Mouse (Mus musculus) G1E (cell line): ENCODE measurements around the gene Zbtb45. TPM values are rescaled to one million over a fixed set of nuclear protein-coding genes. Genes with fewer than 3 reads are reported as not detected.

Experiments used
- ATAC-seq: 2 replicates; pipeline ENCODE4 v1.8.0; 2016; ENCODE audit warnings: mild to moderate bottlenecking; ENCODE audit not compliant: insufficient number of reproducible peaks, poor library complexity, low FRiP score, severe bottlenecking; ENCODE audit errors: extremely low read depth
- DNase-seq: peaks from one replicate; pipeline ENCODE4 v3.0.0; 2012; ENCODE audit warnings: low spot score
- H3K27me3 ChIP-seq: 2 replicates; pipeline ENCODE4 v1.6.1; 2012; ENCODE audit warnings: mild to moderate bottlenecking, low read length, inconsistent platforms; ENCODE audit not compliant: insufficient read depth
- H3K36me3 ChIP-seq: replicated peaks from 2 replicates; pipeline ENCODE3; 2012; ENCODE audit warnings: mild to moderate bottlenecking, inconsistent platforms
- H3K4me1 ChIP-seq: 2 replicates; pipeline ENCODE4 v1.6.1; 2012; ENCODE audit warnings: low read depth, low read length, inconsistent platforms, mixed read lengths; ENCODE audit not compliant: insufficient read depth
- H3K4me3 ChIP-seq: 2 replicates; pipeline ENCODE4 v1.5.1; 2012; ENCODE audit warnings: low read depth, mild to moderate bottlenecking, inconsistent platforms, low read length, moderate library complexity, mixed read lengths
- H3K9me3 ChIP-seq: replicated peaks from 2 replicates; pipeline ENCODE4 v1.6.1; 2012; ENCODE audit warnings: inconsistent platforms
- CTCF ChIP-seq: IDR thresholded peaks from 2 replicates; pipeline ENCODE4 v1.5.1; 2012; ENCODE audit warnings: low read depth, low read length, inconsistent platforms, mixed read lengths
- GATA1 ChIP-seq: IDR thresholded peaks from 2 replicates; pipeline ENCODE4 v1.6.1; 2012; ENCODE audit warnings: borderline replicate concordance, low read length, inconsistent platforms, mixed read lengths
- GATA2 ChIP-seq: IDR thresholded peaks from 2 replicates; pipeline ENCODE4 v1.6.1; 2012; ENCODE audit warnings: low read depth, low read length, inconsistent platforms, borderline replicate concordance
- POLR2AphosphoS5 ChIP-seq: IDR thresholded peaks from 2 replicates; pipeline ENCODE4 v1.6.1; 2012; ENCODE audit warnings: low read depth, low read length, inconsistent platforms; ENCODE audit not compliant: insufficient replicate concordance
- TAL1 ChIP-seq: conservative IDR thresholded peaks from 2 replicates; pipeline ENCODE4 v1.6.1; 2012; ENCODE audit warnings: low read depth, low read length, inconsistent platforms, mixed read lengths
- polyA plus RNA-seq: library from polyadenylated mRNA; stranded (reverse); fragments of >175 nt; gene quantifications from 2 replicates; pipeline ENCODE4 v1.2.3, GENCODE M21; 2012
- total RNA-seq, 2 experiments: library from RNA; stranded (forward) in 1 of 2; stranded (reverse) in 1 of 2; fragments of 200-1000 nt in 1 of 2; fragments of >200 nt in 1 of 2; fragmentation: Nextera tagmentation in 1 of 2; gene quantifications; 2 replicates each; pipeline ENCODE4 v1.2.3; 2014 to 2017

Gene Zbtb45
- total RNA-seq (2014; fragmentation: Nextera tagmentation) (9.6 and 12.6 TPM in 2 replicates), total RNA-seq (2017) (8.7 and 9.0 TPM in 2 replicates), polyA plus RNA-seq (99.1 and 126 TPM in 2 replicates)

DNA sequence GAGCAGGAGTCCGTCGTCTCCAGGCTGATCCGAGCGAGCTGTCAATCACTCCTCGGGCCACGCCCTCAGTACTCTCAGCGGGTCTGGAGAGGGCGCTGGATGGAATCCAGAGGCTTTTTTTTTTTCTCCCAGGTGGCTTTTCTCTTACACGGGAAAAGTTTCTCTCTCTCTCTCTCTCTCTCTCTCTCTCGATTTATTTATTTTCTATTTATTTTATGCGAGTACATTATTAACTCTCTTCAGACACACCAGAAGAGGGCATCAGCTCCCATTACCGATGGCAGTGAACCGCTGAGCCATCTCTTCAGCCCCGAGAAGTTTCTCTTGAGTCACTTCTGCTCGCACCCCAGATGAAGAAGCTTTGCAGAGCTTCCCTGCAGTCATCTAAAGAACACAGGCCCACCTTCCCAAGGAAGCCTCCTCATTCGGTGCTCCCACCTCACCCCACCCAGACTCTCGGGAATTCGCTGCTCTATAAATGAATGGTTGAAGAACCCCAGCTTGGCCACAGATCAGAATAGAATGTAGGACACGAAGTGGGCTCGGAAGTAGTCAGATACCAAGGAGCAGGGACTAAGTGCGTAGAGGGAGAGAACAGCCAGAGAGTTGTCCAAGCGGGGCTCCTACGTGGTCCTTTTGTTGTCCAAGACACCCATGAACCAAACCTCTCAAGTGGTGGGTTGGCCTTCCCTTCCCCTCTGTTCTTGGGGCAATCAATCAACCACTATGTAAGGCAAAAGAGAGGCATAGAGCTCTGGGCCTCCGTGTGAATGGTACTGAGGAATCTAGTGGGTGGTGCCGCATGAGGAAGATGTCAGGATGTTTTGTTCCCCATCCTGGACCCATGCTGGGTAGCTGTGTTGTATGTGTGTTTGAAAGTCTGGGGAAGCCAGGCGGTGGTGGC, at the start of gene Zbtb45:
Gene Zbtb45, minus strand, starts transcription at position 30 of the 904 bp plus-strand sequence.
- DNase-seq = no peak
- no peak; the same call in 1 of the 2 replicates for ATAC-seq
- Histone ChIP-seq H3K36me3 (peaks cover 34% of the 10 kb centered on the region), H3K9me3 (no peaks in the 10 kb centered on the region; the same call in 1 of the 2 replicates), H3K27me3 (peaks cover 7% of the 10 kb centered on the region), H3K4me1 (peaks cover 45% of the 10 kb centered on the region), H3K4me3 (peak within 1 kb of the TSS; percentile 90)
- TF ChIP-seq GATA1 (no peak), GATA2 (no peak), CTCF (no peak), TAL1 (no peak)

DNA sequence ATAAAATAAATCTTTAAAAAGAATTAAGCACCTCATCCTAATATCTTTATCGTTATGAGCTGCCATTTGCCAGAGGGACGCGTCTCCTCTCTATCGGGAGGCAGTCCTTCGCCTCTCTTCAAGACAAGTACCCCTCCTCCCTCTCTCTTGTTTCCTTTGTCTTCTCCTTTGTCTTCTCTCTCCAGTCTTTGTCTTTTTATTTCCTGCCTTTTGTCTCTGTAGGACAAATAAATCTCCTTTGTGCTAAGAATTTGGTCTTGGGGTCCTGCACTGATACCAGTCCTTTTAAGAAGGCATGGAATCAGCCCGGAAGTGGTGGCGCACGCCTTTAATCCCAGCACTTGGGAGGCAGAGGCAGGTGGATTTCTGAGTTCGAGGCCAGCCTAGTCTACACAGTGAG, 49.7 kb upstream of the Zbtb45 start:
- DNase-seq (no peak), ATAC-seq (no peak)
- TF ChIP-seq GATA2 = no peak
- no peak for TF ChIP-seq POLR2AphosphoS5
- TF ChIP-seq GATA1 = no peak
- no peak for TF ChIP-seq CTCF
- no peak for TF ChIP-seq TAL1

DNA sequence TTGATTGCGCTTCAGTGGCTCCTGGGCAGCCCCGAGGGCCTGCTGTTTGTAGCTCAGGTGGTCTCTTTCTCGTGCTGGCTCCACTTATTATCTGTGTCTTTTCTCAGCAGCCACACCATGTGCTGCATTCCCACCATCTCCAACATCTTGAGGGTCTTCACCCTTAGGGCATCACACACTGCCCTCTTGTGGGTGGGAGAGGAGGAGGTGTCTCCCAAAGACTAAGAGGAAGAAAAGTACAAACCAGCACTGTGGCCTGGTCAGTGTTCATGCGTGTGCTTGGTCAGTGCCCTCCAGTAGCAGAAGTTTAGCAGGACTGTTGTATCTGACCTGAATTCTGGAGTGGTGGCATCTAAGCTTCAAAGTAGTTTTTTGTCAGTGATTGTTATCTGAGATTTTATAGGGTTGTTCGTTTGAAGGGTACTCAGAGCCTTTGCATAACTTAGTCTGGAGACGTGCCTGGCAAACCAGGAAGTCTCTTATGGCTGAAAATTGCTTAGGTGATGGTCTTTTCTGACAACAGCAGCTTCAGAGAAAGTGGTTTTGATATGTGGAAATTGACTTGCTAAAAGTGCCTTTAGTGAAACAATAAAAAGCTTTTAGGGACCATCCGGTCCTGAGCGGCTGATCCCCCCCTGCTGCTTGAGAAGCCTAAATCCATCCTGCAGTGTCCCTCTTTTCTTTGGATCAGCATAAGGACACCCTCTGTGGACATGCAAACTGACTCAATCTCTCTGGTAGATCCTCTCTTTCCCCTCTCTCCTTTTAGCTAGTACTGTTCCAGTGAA, 47.3 kb upstream of the Zbtb45 start:
- Histone ChIP-seq H3K4me3 (no peak overlapping the region), H3K4me1 (peaks cover 12% of the 10 kb centered on the region), H3K9me3 (no peaks in the 10 kb centered on the region), H3K36me3 (no peaks in the 10 kb centered on the region), H3K27me3 (peaks cover 10% of the 10 kb centered on the region; the same call in 1 of the 2 replicates)
- TF ChIP-seq TAL1 = no peak
- no peak for TF ChIP-seq CTCF
- no peak for TF ChIP-seq POLR2AphosphoS5
- no peak for TF ChIP-seq GATA1
- TF ChIP-seq GATA2 = no peak
- ATAC-seq (no peak), DNase-seq (no peak)

More for the DNA sequence above, 49.7 kb upstream of the Zbtb45 start:
- no peak overlapping the region for H3K4me3 ChIP-seq
- H3K27me3 ChIP-seq = peaks cover 4% of the 10 kb centered on the region; the same call in 1 of the 2 replicates
- H3K4me1 ChIP-seq = peaks cover 5% of the 10 kb centered on the region
- peaks cover under 1% of the 10 kb centered on the region; the same call in 1 of the 2 replicates for H3K9me3 ChIP-seq
- H3K36me3 ChIP-seq = no peaks in the 10 kb centered on the region

DNA sequence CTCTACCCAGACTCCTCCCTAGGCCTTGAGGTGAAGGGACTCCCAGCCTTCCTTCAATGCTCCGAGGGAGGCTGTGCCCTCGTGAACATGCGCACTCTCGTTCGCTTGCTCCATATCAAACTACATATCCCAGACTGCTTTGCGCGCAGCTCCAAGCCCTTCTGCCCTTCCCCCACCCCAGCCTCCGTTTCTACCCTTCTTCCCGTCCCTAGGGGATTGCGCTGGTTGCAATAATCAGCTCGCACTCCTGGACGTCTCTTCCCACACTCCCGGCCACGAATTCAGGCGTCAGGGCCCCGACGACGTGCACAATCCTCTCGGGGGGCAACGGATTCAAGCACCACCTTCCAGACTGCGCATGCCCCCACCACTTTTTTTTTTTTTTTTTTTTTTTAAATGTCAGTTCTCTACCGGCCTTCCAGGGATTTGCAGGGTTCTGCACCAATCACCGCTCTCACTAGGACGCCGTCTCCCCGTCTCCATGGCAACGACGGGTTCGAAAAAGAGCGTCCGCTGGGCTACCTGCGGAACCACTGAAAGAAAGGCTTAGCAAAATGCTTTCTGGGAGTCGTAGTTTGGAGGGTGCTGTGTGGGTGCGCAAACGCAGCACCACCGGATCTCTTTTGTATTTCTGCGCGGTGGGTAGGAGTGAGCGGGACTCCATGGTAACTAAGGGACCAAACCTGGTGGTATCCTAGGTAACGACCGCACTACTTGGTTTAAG, 44.6 kb upstream of the Zbtb45 start, which contains the start of gene Mzf1:
Gene Mzf1, minus strand, starts transcription at position 478 of the 724 bp plus-strand sequence.
- DNase-seq = peak; percentile 53
- Histone ChIP-seq H3K4me1 (peaks cover 12% of the 10 kb centered on the region), H3K4me3 (peak within 1 kb of the TSS; percentile 75), H3K27me3 (peaks cover 17% of the 10 kb centered on the region; the same call in 1 of the 2 replicates), H3K36me3 (no peaks in the 10 kb centered on the region), H3K9me3 (no peaks in the 10 kb centered on the region)
- TF ChIP-seq TAL1 (no peak), GATA2 (no peak), POLR2AphosphoS5 (no peak), GATA1 (no peak), CTCF (no peak)
- ATAC-seq = peak; percentile 65

DNA sequence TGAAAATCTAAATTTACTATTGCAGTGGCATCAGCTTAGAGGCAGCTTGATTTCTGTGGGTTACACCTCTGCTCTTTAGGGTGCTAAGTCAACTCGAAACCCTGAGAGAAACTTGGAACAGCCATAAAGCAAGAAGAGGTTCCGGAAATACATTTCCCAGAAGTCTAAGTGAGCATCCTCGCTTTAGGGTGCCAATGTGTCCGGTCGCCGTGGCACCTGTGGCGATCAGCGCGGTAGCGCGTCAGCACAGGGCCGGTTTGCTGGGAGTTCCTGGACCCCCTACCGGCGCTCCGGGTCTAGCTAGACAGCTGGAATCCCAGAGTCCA, 44.1 kb upstream of the Zbtb45 start:
- Histone ChIP-seq H3K27me3 (peaks cover 21% of the 10 kb centered on the region), H3K4me3 (peak overlapping the region; percentile 75), H3K9me3 (no peaks in the 10 kb centered on the region), H3K36me3 (no peaks in the 10 kb centered on the region), H3K4me1 (peaks cover 12% of the 10 kb centered on the region)
- TF ChIP-seq POLR2AphosphoS5 = no peak
- DNase-seq = no peak
- no peak for ATAC-seq

DNA sequence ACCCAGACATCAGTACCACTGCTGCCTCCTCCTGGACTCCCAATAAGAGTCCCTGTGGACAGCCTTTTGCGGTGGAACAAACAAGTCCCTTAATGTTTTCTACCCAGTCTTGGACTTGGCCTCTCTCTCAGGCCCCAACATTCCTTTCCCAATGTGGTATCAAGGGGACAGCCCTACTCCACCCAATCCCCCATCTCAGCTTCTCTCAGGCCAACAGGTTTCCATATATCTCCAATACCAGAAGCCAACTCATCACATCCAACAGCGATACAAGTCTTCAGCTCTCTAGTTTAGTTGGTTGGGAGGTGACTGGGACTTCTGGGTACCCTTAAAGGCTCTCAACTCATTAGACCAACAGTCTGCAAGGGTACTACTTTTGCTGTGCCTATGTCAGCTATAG, 43.7 kb upstream of the Zbtb45 start:
- Histone ChIP-seq H3K4me3 (no peak overlapping the region), H3K27me3 (peaks cover 25% of the 10 kb centered on the region), H3K9me3 (no peaks in the 10 kb centered on the region), H3K4me1 (peaks cover 12% of the 10 kb centered on the region), H3K36me3 (no peaks in the 10 kb centered on the region)
- DNase-seq = no peak
- no peak for TF ChIP-seq GATA2
- no peak for TF ChIP-seq POLR2AphosphoS5
- no peak for TF ChIP-seq GATA1
- no peak for TF ChIP-seq CTCF
- no peak for TF ChIP-seq TAL1
- ATAC-seq = no peak
